ENCODE assay signal across 13 mouse cellular contexts in genomic region chr11:47050390-47050789, GRCm38 (mm10).
"Had no signal": no experiment of that assay in that cellular context is flagged by ENCODE, and none has a peak within 500 bp of the region (broad histone marks: within the 10 kb centered on the region; RNA-seq: fewer than 3 reads in every experiment).

No protein-coding gene starts in this region.

- H3K4me3 ChIP-seq: kidney, embryonic 15.5 days; left cerebral cortex, adult 2 months; limb, embryonic 12.5 days; liver, embryonic 13.5 days had no signal

- DNase-seq: kidney, adult 18-20 months; kidney, postnatal 25 days; liver; liver, embryonic 13.5 days; liver, postnatal 0 days; midbrain, embryonic 14.5 days; right cerebral cortex, adult 18-20 months; thymus, adult 18-20 months; thymus, postnatal 14 days had no signal

- H3K27ac ChIP-seq: kidney, embryonic 15.5 days; left cerebral cortex, adult 2 months; limb, embryonic 12.5 days; liver, embryonic 13.5 days; stomach, postnatal 0 days had no signal

- H3K4me1 ChIP-seq: kidney, embryonic 15.5 days; limb, embryonic 12.5 days; liver, embryonic 13.5 days had no signal

- H3K4me2 ChIP-seq: kidney, embryonic 15.5 days; limb, embryonic 12.5 days; liver, embryonic 13.5 days had no signal

- H3K36me3 ChIP-seq: kidney, embryonic 15.5 days; limb, embryonic 12.5 days; liver, embryonic 13.5 days had no signal

- H3K27me3 ChIP-seq: kidney, embryonic 15.5 days; limb, embryonic 12.5 days; liver, embryonic 13.5 days had no signal

- ATAC-seq: liver, postnatal 0 days had no signal

- H3K9me3 ChIP-seq: kidney, embryonic 15.5 days; limb, embryonic 12.5 days; liver, embryonic 13.5 days had no signal

- H3K9ac ChIP-seq: kidney, embryonic 15.5 days; limb, embryonic 12.5 days; liver, embryonic 13.5 days; liver, postnatal 0 days had no signal
